Mouse (Mus musculus): ENCODE measurements around the gene Sntb2.

The Sntb2 gene

GRCm38 (mm10) chr8:107045478-107045877, 109.9 kb downstream of the Sntb2 start:
- no peak for DNase-seq

GRCm38 (mm10) chr8:107046976-107047375, 111.4 kb downstream of the Sntb2 start:
- no peak for DNase-seq

- DNase-seq, result peak; percentile 85
Observed at GRCm38 (mm10) chr8:107048061-107048941, 112.8 kb downstream of the Sntb2 start, which contains the start of gene Pdf. Gene Pdf (minus strand): TSS chr8:107048614.

- DNase-seq, result no peak
Observed at GRCm38 (mm10) chr8:107049480-107049879, 113.9 kb downstream of the Sntb2 start.

DNA sequence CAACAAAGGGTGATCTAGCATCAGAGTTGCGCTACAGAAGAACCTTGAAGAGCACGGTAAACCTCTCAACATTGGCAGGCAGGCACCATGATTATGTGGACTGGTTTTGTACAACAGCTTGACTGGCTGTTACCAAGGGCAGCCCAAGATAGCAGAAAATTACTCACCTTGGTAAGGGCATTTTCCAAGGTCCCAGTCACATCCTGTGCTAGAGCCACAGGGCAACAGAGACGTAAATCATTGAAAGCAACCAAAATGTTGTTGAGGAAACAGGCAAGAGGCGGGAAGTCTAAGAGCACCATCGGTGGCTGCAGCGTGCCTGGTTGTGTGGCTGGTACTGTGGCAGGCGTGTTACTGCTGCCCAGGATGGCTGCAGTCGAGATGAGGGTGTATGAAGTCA, 116.5 kb downstream of the Sntb2 start:
- DNase-seq, result no peak

- DNase-seq, result peak; percentile 98
Observed at GRCm38 (mm10) chr8:107056076-107056972, 120.8 kb downstream of the Sntb2 start, which contains the start of the genes Cog8 and Nip7. Gene Cog8 (minus strand): TSS chr8:107056689. Gene Nip7 (plus strand): TSS chr8:107056877.

DNA sequence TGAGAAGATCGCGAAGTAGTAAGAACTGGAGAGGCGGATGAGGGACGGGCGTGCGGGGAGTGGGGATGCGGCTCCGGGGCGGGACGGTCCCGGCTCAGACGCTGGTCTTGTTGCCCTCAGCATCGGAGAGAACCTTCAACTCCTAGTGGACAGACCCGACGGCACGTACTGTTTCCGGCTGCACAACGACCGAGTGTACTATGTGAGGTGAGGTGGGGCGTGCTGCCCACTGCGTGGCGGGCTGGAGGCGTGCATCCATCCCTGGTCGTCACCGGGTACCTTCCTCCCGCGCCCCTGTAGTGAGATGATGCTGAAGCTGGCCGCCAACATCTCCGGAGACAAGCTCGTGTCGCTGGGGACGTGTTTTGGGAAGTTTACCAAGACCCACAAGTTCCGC, 121.4 kb downstream of the Sntb2 start:
- DNase-seq, result no peak

DNA sequence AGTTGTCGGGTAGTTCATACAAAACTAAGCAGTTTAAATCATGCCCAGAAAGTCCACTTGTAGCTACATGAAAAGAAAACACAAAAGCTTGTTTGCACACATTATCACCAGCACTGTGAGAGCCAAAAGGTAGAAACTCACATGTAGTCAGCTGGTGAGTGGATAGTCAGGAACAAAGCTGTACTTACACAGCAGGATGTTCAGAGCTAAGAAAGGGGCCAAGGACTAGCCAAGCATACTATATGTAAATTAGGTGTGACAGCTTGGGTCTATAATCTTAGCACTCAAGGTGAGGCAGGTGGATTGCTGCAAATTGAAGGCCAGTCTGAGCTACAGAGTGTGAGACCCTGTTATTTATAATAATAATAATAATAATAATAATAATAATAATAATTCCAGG, 127.1 kb downstream of the Sntb2 start:
- DNase-seq, result no peak

DNA sequence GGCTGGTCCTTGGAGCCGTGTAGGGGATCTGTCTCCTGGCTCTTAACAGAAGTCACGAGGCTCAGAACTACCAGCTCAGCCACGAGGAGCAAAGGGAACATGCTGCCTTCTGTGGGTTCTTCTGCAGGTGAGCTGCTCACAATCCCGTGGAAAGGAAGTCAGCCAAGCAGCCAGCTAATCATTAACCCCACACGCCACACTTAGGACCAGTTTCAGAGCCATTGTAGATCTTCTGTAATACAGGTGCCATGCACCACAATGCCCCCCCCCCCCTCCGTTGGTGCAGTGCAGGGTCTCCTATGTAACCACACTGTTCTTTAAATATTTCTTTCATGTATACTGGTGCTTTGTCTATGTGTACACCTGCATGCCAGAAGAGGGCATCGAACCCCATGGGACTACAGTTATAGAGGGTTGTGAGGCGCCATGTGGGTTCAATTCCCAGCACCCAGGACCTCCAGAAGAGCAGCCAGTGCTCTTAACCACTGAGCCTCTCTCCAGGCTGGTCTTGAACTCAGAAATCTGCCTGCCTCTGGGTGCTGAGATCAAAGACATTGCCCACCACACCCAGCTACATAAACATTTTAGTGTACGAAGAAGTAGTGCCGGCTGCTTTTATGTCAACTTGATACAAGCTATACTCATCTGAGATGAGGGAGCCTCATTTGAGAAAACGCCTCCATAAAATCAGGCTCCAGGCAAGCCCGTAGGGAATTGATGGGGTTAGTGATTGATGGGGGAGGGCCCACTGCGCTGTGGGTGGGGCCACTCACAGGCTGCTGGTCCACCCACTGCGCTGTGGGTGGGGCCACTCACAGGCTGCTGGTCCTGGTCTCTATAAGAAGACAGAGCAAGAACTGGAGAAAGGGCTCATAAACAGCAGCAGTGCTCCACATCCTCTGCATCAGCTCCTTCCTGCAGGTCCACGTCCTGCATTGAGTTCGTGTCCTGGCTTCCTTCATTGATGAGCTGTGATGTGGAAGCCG, 130.3 kb downstream of the Sntb2 start, which contains the start of gene Tmed6:
Tmed6 (minus strand) TSS at position 134 of the 986 bp plus-strand sequence.
- peak; percentile 67 for DNase-seq
